In genomic region chr4:104642761-104643469, GRCm38 (mm10) we compare ENCODE assay signal across 12 mouse cellular contexts.
DNase-seq lines count a peak whose midpoint lies in the region; ATAC-seq and TF ChIP-seq lines count a peak whose summit lies in the region.
"Had no signal": no experiment of that assay in that cellular context is flagged by ENCODE, and none has a peak within 500 bp of the region (broad histone marks: within the 10 kb centered on the region; RNA-seq: fewer than 3 reads in every experiment).

No protein-coding gene starts in this region.

- H3K4me3 ChIP-seq in forebrain, embryonic 10.5 days, result no peak overlapping the region
- H3K4me3 ChIP-seq in forebrain, embryonic 11.5 days (ENCODE audit: low read depth, low read length), result no peak overlapping the region
- H3K4me3 ChIP-seq in lung, adult 2 months (replicated peaks; ENCODE audit: extremely low read depth, low read depth, low read length), result no peak overlapping the region
- H3K4me3 ChIP-seq in heart, embryonic 10.5 days, result no peak overlapping the region
- H3K4me3 ChIP-seq: embryonic facial prominence, embryonic 13.5 days; liver, embryonic 12.5 days; megakaryocyte, embryonic 14.5 days had no signal

- H3K9ac ChIP-seq in forebrain, embryonic 11.5 days (ENCODE audit: low read length), result no peak overlapping the region
- H3K9ac ChIP-seq: embryonic facial prominence, embryonic 13.5 days; liver, embryonic 12.5 days had no signal

- 94% methylated on average over 8 of the region's 8 CpGs for WGBS in forebrain, embryonic 10.5 days
- WGBS in forebrain, embryonic 11.5 days, result 89% methylated on average over 8 of the region's 8 CpGs
- 70% methylated on average over 8 of the region's 8 CpGs for WGBS in lung, adult 2 months
- 78% methylated on average over 8 of the region's 8 CpGs for WGBS in heart, embryonic 10.5 days

- no peaks in the 10 kb centered on the region for H3K9me3 ChIP-seq in forebrain, embryonic 10.5 days
- H3K9me3 ChIP-seq in forebrain, embryonic 11.5 days (ENCODE audit: control insufficient read depth, low read length), result no peaks in the 10 kb centered on the region
- no peaks in the 10 kb centered on the region for H3K9me3 ChIP-seq in heart, embryonic 10.5 days
- H3K9me3 ChIP-seq: embryonic facial prominence, embryonic 13.5 days; liver, embryonic 12.5 days had no signal

- peak overlapping the region; percentile 51; the same call in 1 of the 2 replicates for H3K27ac ChIP-seq in forebrain, embryonic 10.5 days
- H3K27ac ChIP-seq in forebrain, embryonic 11.5 days (ENCODE audit: low read depth, low read length), result no peak overlapping the region
- H3K27ac ChIP-seq in heart, embryonic 10.5 days, result no peak overlapping the region
- H3K27ac ChIP-seq: embryonic facial prominence, embryonic 13.5 days; liver, embryonic 12.5 days had no signal

- no peaks in the 10 kb centered on the region for H3K27me3 ChIP-seq in forebrain, embryonic 10.5 days (ENCODE audit: poor library complexity, severe bottlenecking)
- no peaks in the 10 kb centered on the region for H3K27me3 ChIP-seq in forebrain, embryonic 11.5 days (ENCODE audit: control insufficient read depth, insufficient read depth, low read length)
- no peaks in the 10 kb centered on the region for H3K27me3 ChIP-seq in heart, embryonic 10.5 days (ENCODE audit: insufficient read depth, poor library complexity, severe bottlenecking)
- H3K27me3 ChIP-seq: embryonic facial prominence, embryonic 13.5 days; liver, embryonic 12.5 days; megakaryocyte, embryonic 14.5 days had no signal

- no peaks in the 10 kb centered on the region for H3K36me3 ChIP-seq in forebrain, embryonic 10.5 days (replicated peaks)
- no peaks in the 10 kb centered on the region for H3K36me3 ChIP-seq in forebrain, embryonic 11.5 days (ENCODE audit: control insufficient read depth, insufficient read depth, low read length)
- no peaks in the 10 kb centered on the region for H3K36me3 ChIP-seq in heart, embryonic 10.5 days
- H3K36me3 ChIP-seq: embryonic facial prominence, embryonic 13.5 days; liver, embryonic 12.5 days had no signal

- no peak for TF ChIP-seq CTCF in lung, adult 2 months (IDR thresholded peaks at IDR 0.05; ENCODE audit: insufficient read depth, low read length)

- no peak for TF ChIP-seq POLR2A in lung, adult 2 months (IDR thresholded peaks at IDR 0.05; ENCODE audit: borderline replicate concordance, extremely low read depth, low read depth, low read length)

- peaks cover 26% of the 10 kb centered on the region for H3K4me1 ChIP-seq in forebrain, embryonic 10.5 days
- no peaks in the 10 kb centered on the region; the same call in 1 of the 2 replicates for H3K4me1 ChIP-seq in forebrain, embryonic 11.5 days (replicated peaks; ENCODE audit: control insufficient read depth, insufficient read depth, low read length)
- H3K4me1 ChIP-seq in lung, adult 2 months (ENCODE audit: control insufficient read depth, insufficient read depth, low read length), result no peaks in the 10 kb centered on the region
- H3K4me1 ChIP-seq in heart, embryonic 10.5 days, result no peaks in the 10 kb centered on the region
- H3K4me1 ChIP-seq: liver, embryonic 12.5 days; megakaryocyte, embryonic 14.5 days had no signal

- no peak for DNase-seq in forebrain, embryonic 10.5 days (ENCODE audit: extremely low spot score, low spot score)
- no peak for DNase-seq in forebrain, embryonic 11.5 days (ENCODE audit: low spot score)
- peak; percentile 7 for DNase-seq in lung, postnatal 25 days (ENCODE audit: low spot score)
- no peak for DNase-seq in lung, adult 2 months
- peak; percentile 70 for DNase-seq in cerebellum, adult 9-11 months
- DNase-seq in layer of hippocampus, postnatal 10 days (ENCODE audit: low spot score in 2 of 2), result peak; percentile 51 to 55
- DNase-seq in gastrocnemius, postnatal 4 days (ENCODE audit: low spot score in 2 of 2), result no peak
- DNase-seq in heart, embryonic 10.5 days (ENCODE audit: low spot score), result no peak
- DNase-seq: heart, postnatal 10 days had no signal

- H3K4me2 ChIP-seq in forebrain, embryonic 11.5 days (ENCODE audit: low read depth, low read length, severe bottlenecking), result no peak overlapping the region
- H3K4me2 ChIP-seq: embryonic facial prominence, embryonic 13.5 days; liver, embryonic 12.5 days had no signal

- ATAC-seq in forebrain, embryonic 11.5 days (replicated peaks; ENCODE audit: low FRiP score), result no peak
- ATAC-seq: liver, embryonic 12.5 days had no signal

Comparison
In these comparisons a context has a peak if more than half of its experiments do, and no peak if none do; other contexts are left out.
1. DNase-seq: peak in lung, postnatal 25 days (single experiment), cerebellum, adult 9-11 months (single experiment) and layer of hippocampus, postnatal 10 days (2 of 2); none in forebrain, embryonic 10.5 days (single experiment), forebrain, embryonic 11.5 days (single experiment), lung, adult 2 months (single experiment), gastrocnemius, postnatal 4 days (0 of 2) and heart, embryonic 10.5 days (single experiment).